Comparison of ENCODE assay signal across 8 mouse cellular contexts in the genomic region with DNA sequence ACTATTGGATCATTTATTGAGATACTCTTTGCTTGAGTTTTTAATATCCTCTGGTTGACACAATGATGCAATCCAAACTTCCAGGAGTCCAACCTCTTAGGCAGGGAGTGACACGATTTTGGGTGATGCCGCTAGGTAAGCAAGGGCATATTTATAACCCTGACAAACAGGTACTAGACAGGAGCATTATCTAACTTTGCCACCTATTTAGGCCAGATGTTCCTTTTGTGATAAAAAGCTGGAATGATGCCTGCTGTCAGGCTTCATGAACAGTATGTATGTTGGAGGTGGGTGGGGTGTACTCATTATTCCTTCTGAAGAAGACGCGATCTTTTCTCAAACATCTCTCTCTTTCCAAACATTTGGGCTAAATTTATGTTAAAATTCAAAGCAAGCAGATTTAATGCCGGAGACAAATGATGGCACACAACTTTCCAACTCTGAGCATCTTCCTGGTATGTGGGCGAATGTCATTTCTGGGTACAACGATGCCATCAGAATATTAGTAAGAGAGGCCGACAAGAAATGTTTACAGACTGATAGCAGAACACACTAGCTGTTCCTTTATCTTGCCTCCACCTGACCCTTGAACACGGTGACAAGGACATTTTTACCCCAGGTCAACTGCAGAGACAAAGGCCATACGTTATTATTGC. TPM values are rescaled to one million over a fixed set of nuclear protein-coding genes. Genes with fewer than 3 reads are reported as not detected.
DNase-seq lines count a peak whose midpoint lies in the region; ATAC-seq and TF ChIP-seq lines count a peak whose summit lies in the region.

No protein-coding gene starts in this region.

- H3K36me3 ChIP-seq in embryonic facial prominence, embryonic 10.5 days (replicated peaks) = no peaks in the 10 kb centered on the region
- H3K36me3 ChIP-seq in hindbrain, postnatal 0 days (ENCODE audit: insufficient read depth, low read length) = no peaks in the 10 kb centered on the region
- no peaks in the 10 kb centered on the region for H3K36me3 ChIP-seq in midbrain, embryonic 16.5 days (ENCODE audit: control insufficient read depth, insufficient read depth, low read length)

- peak overlapping the region; percentile 84 for H3K4me2 ChIP-seq in hindbrain, postnatal 0 days (ENCODE audit: low read depth, low read length)
- H3K4me2 ChIP-seq in midbrain, embryonic 16.5 days (ENCODE audit: low read length) = peak overlapping the region; percentile 63

- H3K9me3 ChIP-seq in embryonic facial prominence, embryonic 10.5 days = no peaks in the 10 kb centered on the region
- H3K9me3 ChIP-seq in hindbrain, postnatal 0 days (ENCODE audit: low read length) = no peaks in the 10 kb centered on the region
- no peaks in the 10 kb centered on the region for H3K9me3 ChIP-seq in midbrain, embryonic 16.5 days (replicated peaks; ENCODE audit: control insufficient read depth, low read length, poor library complexity, severe bottlenecking)

- H3K27me3 ChIP-seq in embryonic facial prominence, embryonic 10.5 days (replicated peaks; ENCODE audit: low read depth, poor library complexity, severe bottlenecking) = no peaks in the 10 kb centered on the region
- no peaks in the 10 kb centered on the region for H3K27me3 ChIP-seq in hindbrain, postnatal 0 days (ENCODE audit: insufficient read depth, low read length)
- H3K27me3 ChIP-seq in midbrain, embryonic 16.5 days (ENCODE audit: control insufficient read depth, insufficient read depth, low read depth, low read length) = no peaks in the 10 kb centered on the region

- intact Hi-C loops in left cerebral cortex, postnatal 36 days (cut with DNase I) = loop anchor here (2.0 to 10.0 kb wide), 3 partner anchors 49 to 323 kb away; no protein-coding TSS in a partner anchor

- H3K4me3 ChIP-seq in embryonic facial prominence, embryonic 10.5 days = peak overlapping the region; percentile 97
- peak overlapping the region; percentile 97 for H3K4me3 ChIP-seq in hindbrain, postnatal 0 days (ENCODE audit: low read length)
- H3K4me3 ChIP-seq in midbrain, embryonic 16.5 days (ENCODE audit: low read depth, low read length) = peak overlapping the region; percentile 83

- H3K4me1 ChIP-seq in embryonic facial prominence, embryonic 10.5 days = peaks cover 37% of the 10 kb centered on the region
- H3K4me1 ChIP-seq in hindbrain, postnatal 0 days (ENCODE audit: insufficient read depth, low read length) = peaks cover 11% of the 10 kb centered on the region
- H3K4me1 ChIP-seq in midbrain, embryonic 16.5 days (ENCODE audit: control insufficient read depth, insufficient read depth, low read length) = peaks cover 36% of the 10 kb centered on the region

- peak overlapping the region; percentile 98 for H3K9ac ChIP-seq in hindbrain, postnatal 0 days (replicated peaks; ENCODE audit: low read length)
- H3K9ac ChIP-seq in midbrain, embryonic 16.5 days (ENCODE audit: low read depth, low read length) = peak overlapping the region; percentile 97

- no peak for TF ChIP-seq CTCF in hindbrain, postnatal 0 days (IDR thresholded peaks at IDR 0.05; ENCODE audit: low read depth)

- peak overlapping the region; percentile 99; the same call in 1 of the 2 replicates for H3K27ac ChIP-seq in embryonic facial prominence, embryonic 10.5 days (replicated peaks)
- H3K27ac ChIP-seq in hindbrain, postnatal 0 days = peak overlapping the region; percentile 96
- H3K27ac ChIP-seq in midbrain, embryonic 16.5 days (ENCODE audit: low read length) = peak overlapping the region; percentile 94

- WGBS in embryonic facial prominence, embryonic 10.5 days = 67% methylated on average over 10 of the region's 10 CpGs
- WGBS in hindbrain, postnatal 0 days = 53% methylated on average over 10 of the region's 10 CpGs
- 59% methylated on average over 10 of the region's 10 CpGs for WGBS in midbrain, embryonic 16.5 days

- peak; percentile 15 for DNase-seq in layer of hippocampus, adult 11-12 months (ENCODE audit: low spot score)
- DNase-seq in layer of hippocampus, adult 9-10 months (ENCODE audit: low spot score) = no peak
- no peak for DNase-seq in embryonic facial prominence, embryonic 10.5 days (ENCODE audit: low spot score)
- no peak for DNase-seq in hindbrain, postnatal 0 days (ENCODE audit: low spot score)
- no peak for DNase-seq in left cerebral cortex, postnatal 36 days (ENCODE audit: low spot score in 2 of 2)
- DNase-seq in kidney, postnatal 14 days = no peak
- DNase-seq in retina, postnatal 1 day = no peak

- no peak for ATAC-seq in hindbrain, postnatal 0 days
- no peak for ATAC-seq in midbrain, embryonic 16.5 days

RNA-seq across cellular contexts. Expression of gene Mkln1, which starts 0.6 kb away (rescaled TPM):
- polyA plus RNA-seq in embryonic facial prominence, embryonic 10.5 days (2016; fragmentation: Nextera tagmentation; extraction: Ambion mirVana) = 210 and 227 TPM in 2 replicates
- total RNA-seq in hindbrain, postnatal 0 days (2014; rRNA removed) = 48.7 and 53.4 TPM in 2 replicates
- 88.3 and 89.6 TPM in 2 replicates for polyA plus RNA-seq in hindbrain, postnatal 0 days (2015; fragmentation: Nextera tagmentation; extraction: Ambion mirVana)
- 128 TPM in 2 replicates for polyA plus RNA-seq in midbrain, embryonic 16.5 days (2015; fragmentation: Nextera tagmentation; extraction: Ambion mirVana)
- 100 to 1,000 TPM; 138 to 151 TPM for total RNA-seq in left cerebral cortex, postnatal 36 days (2021)
